Mouse (Mus musculus): ENCODE results near the gene Cyth3.

DNA sequence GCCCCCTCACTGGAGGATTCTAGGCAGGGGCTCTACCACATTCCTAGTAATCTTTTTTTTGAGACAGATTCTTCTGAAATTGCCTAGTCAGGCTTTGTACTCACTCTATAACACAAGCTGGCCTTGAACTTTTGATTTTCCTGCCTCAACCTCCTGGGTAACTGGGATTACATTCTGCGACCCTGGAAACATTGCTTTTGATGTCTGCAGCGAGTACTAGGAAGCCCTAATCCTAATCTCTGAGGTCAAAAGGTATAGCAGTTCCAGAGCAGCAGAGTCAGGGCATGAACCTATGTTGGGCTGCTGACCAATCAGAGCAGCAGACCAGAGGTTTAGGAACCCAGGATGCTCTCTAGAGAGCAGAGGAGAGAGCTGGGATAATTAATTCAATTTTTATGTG lies 6.9 kb upstream of the Cyth3 start:
- TF ChIP-seq CTCF (conservative IDR thresholded peaks at IDR 0.05; ENCODE audit: low read length) (no peak), NANOG (IDR thresholded peaks at IDR 0.05; ENCODE audit: borderline replicate concordance, low read length) (no peak), POU5F1 (IDR thresholded peaks at IDR 0.05; ENCODE audit: borderline replicate concordance, low read length) (no peak)

All from E14TG2a.4 (cell line).